Mouse (Mus musculus) MEL (cell line): ENCODE results near the gene Camta1. TPM values are rescaled to one million over a fixed set of nuclear protein-coding genes. Genes with fewer than 3 reads are reported as not detected.

Source experiments
- DNase-seq: peaks from one replicate; pipeline ENCODE4 v3.0.0; 2011; ENCODE audit warnings: low read depth, low spot score
- H3K27ac ChIP-seq: 2 replicates; pipeline ENCODE4 v1.5.1; 2012; ENCODE audit warnings: low read depth, mild to moderate bottlenecking, control low read depth, low read length, moderate library complexity; ENCODE audit not compliant: control insufficient read depth
- H3K27me3 ChIP-seq, 2 experiments: fragments of 150-350 bp in 1 of 2; sonication (generic) in 1 of 2; 2 replicates each; pipeline ENCODE4 v1.6.1; 2012; ENCODE audit warnings: low read length in 2 of 2, mild to moderate bottlenecking in 2 of 2, improper control_type of control experiment in 1 of 2, moderate library complexity in 1 of 2; ENCODE audit not compliant: insufficient read depth in 2 of 2, control insufficient read depth in 1 of 2
- H3K36me3 ChIP-seq, 2 experiments: 2 replicates each; pipeline ENCODE4 v1.6.1; 2012 to 2014; ENCODE audit warnings: low read length in 2 of 2, improper control_type of control experiment in 1 of 2, inconsistent platforms in 1 of 2, mild to moderate bottlenecking in 1 of 2; ENCODE audit not compliant: insufficient read depth in 2 of 2, control insufficient read depth in 1 of 2
- H3K4me1 ChIP-seq, 2 experiments: fragments of 150-350 bp in 1 of 2; sonication (generic) in 1 of 2; 2 replicates each; pipeline ENCODE4 v1.6.1; 2012; ENCODE audit warnings: low read length in 2 of 2, improper control_type of control experiment in 1 of 2, mild to moderate bottlenecking in 1 of 2; ENCODE audit not compliant: insufficient read depth in 2 of 2, control insufficient read depth in 1 of 2
- H3K4me3 ChIP-seq, 2 experiments: fragments of 150-350 bp in 1 of 2; sonication (generic) in 1 of 2; 2 replicates each; pipeline ENCODE4 v1.5.1; 2012; ENCODE audit warnings: low read depth in 2 of 2, low read length in 2 of 2, mild to moderate bottlenecking in 2 of 2, moderate library complexity in 2 of 2, control low read depth in 1 of 2, improper control_type of control experiment in 1 of 2; ENCODE audit not compliant: control insufficient read depth in 1 of 2, insufficient read depth in 1 of 2
- H3K79me2 ChIP-seq: 2 replicates; pipeline ENCODE4 v1.6.1; 2012; ENCODE audit warnings: mild to moderate bottlenecking, low read length, moderate library complexity; ENCODE audit not compliant: control insufficient read depth, poor library complexity, insufficient read depth
- H3K9ac ChIP-seq: 2 replicates; pipeline ENCODE4 v1.6.1; 2012; ENCODE audit warnings: low read depth, mild to moderate bottlenecking, control low read depth, low read length, moderate library complexity; ENCODE audit not compliant: control insufficient read depth, poor library complexity, severe bottlenecking
- H3K9me3 ChIP-seq: fragments of 150-350 bp; sonication (generic); replicated peaks from 2 replicates; pipeline ENCODE4 v1.6.1; 2012; ENCODE audit warnings: mild to moderate bottlenecking, low read length, improper control_type of control experiment, moderate library complexity; ENCODE audit not compliant: insufficient read depth
- BHLHE40 ChIP-seq: IDR thresholded peaks from 2 replicates; pipeline ENCODE4 v1.6.1; 2012; ENCODE audit warnings: low read depth, mild to moderate bottlenecking, inconsistent platforms, low read length, improper control_type of control experiment, borderline replicate concordance
- CHD2 ChIP-seq: IDR thresholded peaks from 2 replicates; pipeline ENCODE4 v1.6.1; 2011; ENCODE audit warnings: low read length, improper control_type of control experiment
- CTCF ChIP-seq, 3 experiments: IDR thresholded peaks in 2 of 3; conservative IDR thresholded peaks in 1 of 3; 2 replicates each; pipeline ENCODE4 v1.5.1; 2011 to 2012; ENCODE audit warnings: low read length in 3 of 3, low read depth in 2 of 3, mild to moderate bottlenecking in 2 of 3, improper control_type of control experiment in 1 of 3, inconsistent platforms in 1 of 3, mixed read lengths in 1 of 3, moderate library complexity in 1 of 3; ENCODE audit not compliant: control insufficient read depth in 1 of 3, insufficient read depth in 1 of 3, poor library complexity in 1 of 3, severe bottlenecking in 1 of 3
- E2F4 ChIP-seq: IDR thresholded peaks from 2 replicates; pipeline ENCODE4 v1.6.1; 2011; ENCODE audit warnings: low read depth, low read length, improper control_type of control experiment, borderline replicate concordance
- ELF1 ChIP-seq: IDR thresholded peaks from 2 replicates; pipeline ENCODE4 v1.6.1; 2014; ENCODE audit warnings: low read depth, mild to moderate bottlenecking, inconsistent platforms, low read length, improper control_type of control experiment, moderate library complexity
- EP300 ChIP-seq, 2 experiments: IDR thresholded peaks; 2 replicates each; pipeline ENCODE4 v1.6.1; 2011; ENCODE audit warnings: improper control_type of control experiment in 2 of 2, low read length in 2 of 2, low read depth in 1 of 2, mild to moderate bottlenecking in 1 of 2
- ETS1 ChIP-seq: IDR thresholded peaks from 2 replicates; pipeline ENCODE4 v1.6.1; 2012; ENCODE audit warnings: low read depth, mild to moderate bottlenecking, inconsistent platforms, low read length, improper control_type of control experiment, moderate library complexity
- GABPA ChIP-seq: IDR thresholded peaks from 2 replicates; pipeline ENCODE4 v1.6.1; 2012; ENCODE audit warnings: low read depth, mild to moderate bottlenecking, inconsistent platforms, low read length, improper control_type of control experiment, moderate library complexity
- JUND ChIP-seq: IDR thresholded peaks from 2 replicates; pipeline ENCODE4 v1.6.1; 2011; ENCODE audit warnings: low read depth, mild to moderate bottlenecking, improper control_type of control experiment, low read length
- KAT2A ChIP-seq: conservative IDR thresholded peaks from 2 replicates; pipeline ENCODE4 v1.6.1; 2012; ENCODE audit warnings: low read depth, low read length, improper control_type of control experiment, inconsistent platforms
- MAZ ChIP-seq: IDR thresholded peaks from 2 replicates; pipeline ENCODE4 v1.6.1; 2012; ENCODE audit warnings: low read depth, mild to moderate bottlenecking, inconsistent platforms, low read length, improper control_type of control experiment
- MEF2A ChIP-seq: IDR thresholded peaks from 2 replicates; pipeline ENCODE4 v1.6.1; 2014; ENCODE audit warnings: low read depth, mild to moderate bottlenecking, inconsistent platforms, low read length, improper control_type of control experiment; ENCODE audit not compliant: poor library complexity, insufficient replicate concordance, severe bottlenecking; ENCODE audit errors: extremely low read depth
- MXI1 ChIP-seq: IDR thresholded peaks from 2 replicates; pipeline ENCODE4 v1.6.1; 2011; ENCODE audit warnings: mild to moderate bottlenecking, low read depth, low read length, improper control_type of control experiment
- NRF1 ChIP-seq: IDR thresholded peaks from 2 replicates; pipeline ENCODE4 v1.6.1; 2014; ENCODE audit warnings: low read depth, mild to moderate bottlenecking, inconsistent platforms, low read length, improper control_type of control experiment, moderate library complexity; ENCODE audit not compliant: poor library complexity, insufficient read depth, severe bottlenecking
- POLR2A ChIP-seq, 2 experiments: IDR thresholded peaks; 2 replicates each; pipeline ENCODE4 v1.6.1; 2011 to 2012; ENCODE audit warnings: low read length in 2 of 2, mild to moderate bottlenecking in 2 of 2, control low read depth in 1 of 2, improper control_type of control experiment in 1 of 2, low read depth in 1 of 2, moderate library complexity in 1 of 2; ENCODE audit not compliant: control insufficient read depth in 1 of 2, insufficient read depth in 1 of 2, poor library complexity in 1 of 2
- POLR2AphosphoS2 ChIP-seq: IDR thresholded peaks from 2 replicates; pipeline ENCODE4 v1.6.1; 2011; ENCODE audit warnings: low read length, improper control_type of control experiment
- RAD21 ChIP-seq: IDR thresholded peaks from 2 replicates; pipeline ENCODE4 v1.6.1; 2011; ENCODE audit warnings: mild to moderate bottlenecking, low read depth, low read length, improper control_type of control experiment
- SIN3A ChIP-seq: IDR thresholded peaks from 2 replicates; pipeline ENCODE4 v1.6.1; 2012; ENCODE audit warnings: low read length, improper control_type of control experiment, inconsistent platforms
- SMC3 ChIP-seq: IDR thresholded peaks from 2 replicates; pipeline ENCODE4 v1.6.1; 2011; ENCODE audit warnings: low read depth, low read length, improper control_type of control experiment
- TAL1 ChIP-seq: IDR thresholded peaks from 2 replicates; pipeline ENCODE4 v1.6.1; 2012; ENCODE audit warnings: mild to moderate bottlenecking, inconsistent platforms, low read length, moderate library complexity, mixed read lengths
- USF1 ChIP-seq: IDR thresholded peaks from 2 replicates; pipeline ENCODE4 v1.6.1; 2014; ENCODE audit warnings: low read depth, mild to moderate bottlenecking, inconsistent platforms, low read length, improper control_type of control experiment, moderate library complexity
- ZC3H11A ChIP-seq: IDR thresholded peaks from 2 replicates; pipeline ENCODE4 v1.6.1; 2012; ENCODE audit warnings: low read depth, mild to moderate bottlenecking, inconsistent platforms, low read length, improper control_type of control experiment
- ZKSCAN1 ChIP-seq: IDR thresholded peaks from 2 replicates; pipeline ENCODE4 v1.6.1; 2012; ENCODE audit warnings: low read depth, mild to moderate bottlenecking, inconsistent platforms, low read length, improper control_type of control experiment, moderate library complexity
- ZNF384 ChIP-seq: IDR thresholded peaks from 2 replicates; pipeline ENCODE4 v1.6.1; 2012; ENCODE audit warnings: low read depth, mild to moderate bottlenecking, inconsistent platforms, low read length, improper control_type of control experiment
- polyA plus RNA-seq, 2 experiments: library from polyadenylated mRNA; stranded (reverse) in 1 of 2; unstranded in 1 of 2; fragments of >175 nt in 1 of 2; fragments of >200 nt in 1 of 2; gene quantifications; 2 replicates each; pipeline versions ENCODE4 v1.2.1 to v1.2.4; 2012; ENCODE audit warnings: low replicate concordance in 2 of 2, low read depth in 1 of 2; ENCODE audit not compliant: insufficient read length in 2 of 2, insufficient read depth in 1 of 2, missing spikeins in 1 of 2
- total RNA-seq: library from RNA; depleted of rRNA; stranded (reverse); fragments of 300-350 nt; gene quantifications from 2 replicates; pipeline ENCODE4 v1.2.3, GENCODE M21; 2012

The Camta1 gene
- total and polyA plus RNA-seq, 3 experiments = 28.2 to 87.5 TPM; not detected in 1

DNA sequence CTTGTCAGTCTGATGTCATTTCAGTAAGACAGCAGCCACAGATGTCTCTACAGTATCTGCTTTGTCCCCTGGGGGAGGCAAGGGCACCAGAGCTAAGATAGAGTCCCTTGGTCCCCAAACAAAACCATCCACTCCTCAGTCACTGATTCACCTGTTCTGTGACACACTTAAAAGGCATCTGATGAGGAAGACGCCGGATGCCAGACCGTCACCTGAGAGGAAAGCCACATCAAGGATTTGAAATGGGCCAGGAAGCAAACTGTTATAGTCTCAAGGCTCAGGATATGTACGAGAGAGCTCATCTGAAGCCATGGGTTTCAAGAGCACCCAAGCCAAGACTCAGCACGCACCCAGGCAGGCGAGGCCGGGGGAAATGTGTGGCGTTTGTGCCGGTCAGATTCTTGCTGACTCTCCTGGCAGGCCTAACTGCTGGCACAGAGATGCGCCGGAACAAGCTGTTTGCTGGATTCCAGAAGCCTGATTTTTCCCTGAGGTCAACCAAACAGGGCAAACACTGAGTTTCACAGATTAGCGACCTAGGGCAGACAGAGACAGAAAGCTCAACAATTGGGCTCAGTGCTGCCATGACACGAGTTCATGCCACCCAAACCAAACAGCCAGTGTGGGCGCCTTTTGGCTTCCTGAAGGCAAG, 958.5 kb downstream of the Camta1 start:
- Histone ChIP-seq H3K27me3 (no peaks in the 10 kb centered on the region), H3K27ac (no peak overlapping the region), H3K9ac (no peak overlapping the region), H3K4me1 (peaks cover 0 to 2% of the 10 kb centered on the region in 2 experiments; a peak in 1 of 4 replicates), H3K9me3 (no peaks in the 10 kb centered on the region), H3K79me2 (peaks cover 7% of the 10 kb centered on the region; the same call in 1 of the 2 replicates), H3K36me3 (peaks cover 2 to 8% of the 10 kb centered on the region in 2 experiments), H3K4me3 (no peak overlapping the region)
- TF ChIP-seq POLR2AphosphoS2 = no peak
- TF ChIP-seq TAL1 = no peak
- TF ChIP-seq MXI1 = no peak
- DNase-seq = no peak

DNA sequence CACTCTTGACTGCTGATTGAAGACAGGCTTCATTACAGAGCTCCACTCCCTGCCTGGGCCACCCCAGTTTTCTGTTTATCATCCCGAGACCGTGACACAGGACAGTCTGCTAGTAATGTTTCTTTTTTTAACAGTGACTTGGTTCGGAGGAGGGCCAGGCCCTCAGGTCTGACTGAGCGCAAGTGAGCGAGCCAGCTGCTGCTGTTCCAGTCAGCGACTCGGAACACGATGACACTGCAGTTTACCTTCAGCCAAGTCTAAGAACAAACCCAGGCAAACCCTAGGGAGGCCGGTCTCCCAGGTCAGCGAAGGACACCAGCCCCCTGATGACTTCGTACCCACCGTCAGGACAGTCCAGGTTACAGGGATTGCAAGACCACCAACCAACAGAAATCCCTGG, 959.6 kb downstream of the Camta1 start:
- H3K9ac ChIP-seq = no peak overlapping the region
- H3K9me3 ChIP-seq = no peaks in the 10 kb centered on the region
- no peaks in the 10 kb centered on the region for H3K27me3 ChIP-seq
- H3K36me3 ChIP-seq = peaks cover 0 to 7% of the 10 kb centered on the region in 2 experiments; a peak in 2 of 4 replicates
- H3K79me2 ChIP-seq = no peaks in the 10 kb centered on the region; the same call in 1 of the 2 replicates
- no peak for DNase-seq
- TF ChIP-seq NRF1 = no peak
- TF ChIP-seq EP300 (IDR thresholded peaks at IDR 0.05; ENCODE audit: low read depth in 1 of 2, low read length in 2 of 2) = no peak
- no peak for TF ChIP-seq CTCF (IDR thresholded peaks at IDR 0.05 in 2 of 3, conservative IDR thresholded peaks at IDR 0.05 in 1 of 3; ENCODE audit: control insufficient read depth in 1 of 3, insufficient read depth in 1 of 3, low read depth in 2 of 3, low read length in 3 of 3, poor library complexity in 1 of 3, severe bottlenecking in 1 of 3)
- no peak for TF ChIP-seq MAZ
- no peak for TF ChIP-seq GABPA
- no peak for TF ChIP-seq RAD21
- no peak for TF ChIP-seq ZKSCAN1
- TF ChIP-seq ZNF384 = no peak
- TF ChIP-seq USF1 = no peak
- no peak overlapping the region for H3K4me3 ChIP-seq
- H3K27ac ChIP-seq = no peak overlapping the region
- H3K4me1 ChIP-seq = no peaks in the 10 kb centered on the region

DNA sequence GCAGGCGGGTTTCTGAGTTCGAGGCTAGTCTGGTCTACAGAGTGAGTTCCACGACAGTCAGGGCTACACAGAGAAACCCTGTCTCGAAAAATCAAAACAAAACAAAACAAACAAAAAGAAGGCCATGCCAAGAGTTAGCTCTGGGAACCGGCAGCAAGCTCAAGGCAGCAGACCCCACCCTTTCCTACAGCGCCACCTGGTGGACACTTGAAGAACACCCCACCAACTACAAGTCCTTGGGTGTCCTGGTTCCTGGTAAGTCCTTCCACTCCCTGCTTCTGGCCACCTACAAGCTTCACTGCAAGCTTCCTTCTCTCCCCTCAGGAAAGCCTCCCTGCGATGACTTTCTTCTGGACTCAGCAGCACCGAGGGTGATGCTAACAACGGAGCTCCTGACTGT, 960.0 kb downstream of the Camta1 start:
- TF ChIP-seq KAT2A = no peak
- TF ChIP-seq MAZ = peak; percentile 78; the same call in 1 of the 2 replicates
- TF ChIP-seq CTCF (IDR thresholded peaks at IDR 0.05 in 2 of 3, conservative IDR thresholded peaks at IDR 0.05 in 1 of 3; ENCODE audit: control insufficient read depth in 1 of 3, insufficient read depth in 1 of 3, low read depth in 2 of 3, low read length in 3 of 3, poor library complexity in 1 of 3, severe bottlenecking in 1 of 3) = peak; percentile 78 to 97 (median 90)
- no peak; the same call in 1 of the 2 replicates for TF ChIP-seq SIN3A
- no peak for TF ChIP-seq CHD2
- no peak for TF ChIP-seq JUND
- no peak for TF ChIP-seq ELF1
- peak; percentile 41 for TF ChIP-seq RAD21
- 0 out of 2 replicates have a peak, but pooled peaks have one; percentile 16 for TF ChIP-seq BHLHE40
- TF ChIP-seq ZC3H11A = 0 out of 2 replicates have a peak, but pooled peaks have one; percentile 3
- TF ChIP-seq SMC3 = peak; percentile 56
- TF ChIP-seq ETS1 = no peak
- peak in 1 of 2 experiments; percentile 35; a peak in 1 of 4 replicates for TF ChIP-seq POLR2A (IDR thresholded peaks at IDR 0.05; ENCODE audit: control insufficient read depth in 1 of 2, insufficient read depth in 1 of 2, low read depth in 1 of 2, low read length in 2 of 2, poor library complexity in 1 of 2)
- no peak for TF ChIP-seq MEF2A
- TF ChIP-seq EP300 (IDR thresholded peaks at IDR 0.05; ENCODE audit: low read depth in 1 of 2, low read length in 2 of 2) = no peak
- no peak for TF ChIP-seq USF1
- TF ChIP-seq E2F4 = no peak
- Histone ChIP-seq H3K27me3 (no peaks in the 10 kb centered on the region), H3K4me3 (no peak overlapping the region), H3K9ac (no peak overlapping the region), H3K79me2 (no peaks in the 10 kb centered on the region), H3K27ac (no peak overlapping the region), H3K4me1 (no peaks in the 10 kb centered on the region), H3K9me3 (no peaks in the 10 kb centered on the region), H3K36me3 (peaks cover 0 to 6% of the 10 kb centered on the region in 2 experiments; a peak in 2 of 4 replicates)
- DNase-seq = peak; percentile 86
